Mouse (Mus musculus) stomach, embryonic 16.5 days (tissue): ENCODE data around the gene Bcr. TPM values are rescaled to one million over a fixed set of nuclear protein-coding genes. Genes with fewer than 3 reads are reported as not detected.

Source experiments
- ATAC-seq: fragments of 200-750 bp; cut with Nextera tagmentation; 2 replicates; pipeline ENCODE4 v1.8.0; 2017; ENCODE audit warnings: moderate number of reproducible peaks, moderate TSS enrichment; ENCODE audit not compliant: insufficient read depth, low FRiP score
- H3K27ac ChIP-seq: fragments of 300-500 bp; sonication (generic); 2 replicates; pipeline ENCODE4 v1.5.1; 2014; ENCODE audit warnings: low read length
- H3K27me3 ChIP-seq: fragments of 300-500 bp; sonication (generic); 2 replicates; pipeline ENCODE4 v1.6.1; 2014; ENCODE audit warnings: low read length, control low read depth, mixed read lengths; ENCODE audit not compliant: control insufficient read depth, insufficient read depth
- H3K36me3 ChIP-seq: fragments of 300-500 bp; sonication (generic); 2 replicates; pipeline ENCODE4 v1.6.1; 2014; ENCODE audit warnings: low read length; ENCODE audit not compliant: control insufficient read depth, insufficient read depth
- H3K4me1 ChIP-seq: fragments of 300-500 bp; sonication (generic); 2 replicates; pipeline ENCODE4 v1.6.1; 2014; ENCODE audit warnings: low read length, control low read depth, mixed read lengths; ENCODE audit not compliant: control insufficient read depth, insufficient read depth
- H3K4me2 ChIP-seq: fragments of 300-500 bp; sonication (generic); 2 replicates; pipeline ENCODE4 v1.6.1; 2014; ENCODE audit warnings: low read depth, low read length, mixed read lengths
- H3K4me3 ChIP-seq: fragments of 300-500 bp; sonication (generic); replicated peaks from 2 replicates; pipeline ENCODE4 v1.5.1; 2014; ENCODE audit warnings: mild to moderate bottlenecking, low read length
- H3K9ac ChIP-seq: fragments of 300-500 bp; sonication (generic); 2 replicates; pipeline ENCODE4 v1.6.1; 2014; ENCODE audit warnings: low read length
- H3K9me3 ChIP-seq: fragments of 300-500 bp; sonication (generic); replicated peaks from 2 replicates; pipeline ENCODE4 v1.6.1; 2016; ENCODE audit warnings: low read length, control low read depth; ENCODE audit not compliant: control insufficient read depth
- WGBS: fragments of 180-500 bp; shearing (Covaris S2); extraction: QIAGEN DNeasy Blood & Tissue Kit; methylation state at CpG from one replicate; pipeline ENCODE4 v1.1.7; 2014; 5-methylcytosine and 5-hydroxymethylcytosine counted together
- polyA plus RNA-seq: library from polyadenylated mRNA; unstranded; fragments of >200 nt; fragmentation: Nextera tagmentation; extraction: Ambion mirVana; gene quantifications from 2 replicates; pipeline ENCODE4 v1.2.1, GENCODE M21; 2015

Bcr gene
- polyA plus RNA-seq, 1 experiment from 2014 or later: 8.8 TPM

- H3K36me3 ChIP-seq: no peaks in the 10 kb centered on the region
- no peaks in the 10 kb centered on the region for H3K27me3 ChIP-seq
- H3K27ac ChIP-seq: peak overlapping the region; percentile 39
- 55% methylated on average over 4 of the region's 4 CpGs for WGBS
- H3K4me3 ChIP-seq: no peak overlapping the region
- peaks cover 23% of the 10 kb centered on the region for H3K4me1 ChIP-seq
- no peaks in the 10 kb centered on the region for H3K9me3 ChIP-seq
- H3K4me2 ChIP-seq: no peak overlapping the region
- H3K9ac ChIP-seq: no peak overlapping the region
- ATAC-seq: no peak
Measured at GRCm38 (mm10) chr10:75221936-75222610, 161.7 kb downstream of the Bcr start.

GRCm38 (mm10) chr10:75222611-75222998 lies 162.2 kb downstream of the Bcr start:
- ATAC-seq: 0 out of 2 replicates have a peak, but pooled peaks have one; percentile 25
- Histone ChIP-seq H3K36me3 (no peaks in the 10 kb centered on the region), H3K9me3 (no peaks in the 10 kb centered on the region), H3K27ac (peak overlapping the region; percentile 39), H3K27me3 (no peaks in the 10 kb centered on the region), H3K4me2 (no peak overlapping the region; the same call in 1 of the 2 replicates), H3K4me1 (peaks cover 23% of the 10 kb centered on the region), H3K9ac (no peak overlapping the region), H3K4me3 (no peak overlapping the region)
- WGBS: 43% methylated on average over 5 of the region's 5 CpGs

GRCm38 (mm10) chr10:75224154-75224553 lies 163.8 kb downstream of the Bcr start:
- H3K27me3 ChIP-seq: no peaks in the 10 kb centered on the region
- peaks cover 23% of the 10 kb centered on the region for H3K4me1 ChIP-seq
- no peak overlapping the region for H3K27ac ChIP-seq
- no peak overlapping the region for H3K4me2 ChIP-seq
- no peak overlapping the region for H3K4me3 ChIP-seq
- no peak for ATAC-seq
- H3K9me3 ChIP-seq: no peaks in the 10 kb centered on the region
- WGBS: 61% methylated on average over 3 of the region's 3 CpGs
- no peak overlapping the region for H3K9ac ChIP-seq
- H3K36me3 ChIP-seq: no peaks in the 10 kb centered on the region

GRCm38 (mm10) chr10:75224630-75225029 lies 164.2 kb downstream of the Bcr start:
- 0% methylated on average over 1 of the region's 2 CpGs for WGBS
- no peaks in the 10 kb centered on the region for H3K9me3 ChIP-seq
- no peak overlapping the region for H3K9ac ChIP-seq
- no peaks in the 10 kb centered on the region for H3K36me3 ChIP-seq
- no peak overlapping the region for H3K27ac ChIP-seq
- no peak overlapping the region for H3K4me3 ChIP-seq
- no peaks in the 10 kb centered on the region for H3K27me3 ChIP-seq
- no peak overlapping the region for H3K4me2 ChIP-seq
- no peak for ATAC-seq
- H3K4me1 ChIP-seq: peaks cover 23% of the 10 kb centered on the region

DNA sequence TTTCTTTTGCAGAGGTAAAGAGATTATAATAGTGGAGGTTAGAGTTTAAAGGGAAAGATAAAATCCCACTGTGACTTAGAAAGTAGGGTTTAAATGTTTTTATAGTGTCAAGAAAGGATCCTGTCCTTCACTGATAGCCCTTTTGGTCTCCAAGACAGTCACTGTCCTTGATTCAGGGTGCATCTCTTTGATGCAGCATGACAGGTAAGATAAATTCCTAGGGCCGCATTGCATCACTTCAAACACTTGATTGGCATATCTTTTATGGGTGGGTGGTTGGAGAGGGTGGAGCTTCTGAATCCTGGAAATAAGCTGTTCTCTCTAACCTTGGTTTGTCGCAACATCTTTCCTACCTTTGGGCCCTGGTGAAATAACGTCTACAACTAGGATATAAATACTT lies 167.0 kb downstream of the Bcr start:
- no peaks in the 10 kb centered on the region for H3K27me3 ChIP-seq
- no peaks in the 10 kb centered on the region for H3K36me3 ChIP-seq
- H3K4me2 ChIP-seq: no peak overlapping the region
- H3K9ac ChIP-seq: no peak overlapping the region
- no peaks in the 10 kb centered on the region for H3K9me3 ChIP-seq
- H3K4me1 ChIP-seq: peaks cover 12% of the 10 kb centered on the region
- H3K27ac ChIP-seq: no peak overlapping the region
- no peak for ATAC-seq
- WGBS: 84% methylated on average over 3 of the region's 3 CpGs
- H3K4me3 ChIP-seq: no peak overlapping the region

DNA sequence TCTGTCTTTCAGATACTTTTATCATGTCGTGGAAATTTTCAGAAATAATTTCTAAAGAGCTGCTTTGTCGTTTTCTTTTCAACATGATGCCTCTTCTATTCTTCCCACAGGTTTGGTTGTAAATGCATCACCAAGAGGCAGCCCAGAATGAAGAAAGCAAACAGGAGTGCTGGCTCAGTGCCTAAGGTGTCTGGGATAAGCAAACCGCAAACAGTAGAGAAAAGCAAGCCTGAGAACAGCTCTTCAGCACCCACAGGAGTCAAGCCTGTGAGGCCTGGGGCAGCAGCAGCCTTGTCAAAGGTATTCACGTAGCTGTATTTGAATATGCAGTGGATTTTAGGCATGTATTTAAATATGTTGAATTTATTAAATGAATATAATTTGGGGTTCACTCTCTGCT lies 170.2 kb downstream of the Bcr start:
- Histone ChIP-seq H3K4me1 (no peaks in the 10 kb centered on the region), H3K36me3 (no peaks in the 10 kb centered on the region), H3K9ac (no peak overlapping the region), H3K27me3 (no peaks in the 10 kb centered on the region), H3K9me3 (no peaks in the 10 kb centered on the region), H3K4me2 (no peak overlapping the region), H3K27ac (no peak overlapping the region), H3K4me3 (no peak overlapping the region)
- WGBS: 69% methylated on average over 4 of the region's 4 CpGs
- ATAC-seq: no peak

- H3K27ac ChIP-seq: no peak overlapping the region
- H3K36me3 ChIP-seq: no peaks in the 10 kb centered on the region
- H3K9me3 ChIP-seq: no peaks in the 10 kb centered on the region
- ATAC-seq: no peak
- no peaks in the 10 kb centered on the region for H3K27me3 ChIP-seq
- WGBS: 86% methylated on average over 1 of the region's 1 CpGs
- H3K4me3 ChIP-seq: no peak overlapping the region
- H3K4me2 ChIP-seq: no peak overlapping the region
- H3K4me1 ChIP-seq: no peaks in the 10 kb centered on the region
- H3K9ac ChIP-seq: no peak overlapping the region
Measured at GRCm38 (mm10) chr10:75231876-75232275, 171.5 kb downstream of the Bcr start.

DNA sequence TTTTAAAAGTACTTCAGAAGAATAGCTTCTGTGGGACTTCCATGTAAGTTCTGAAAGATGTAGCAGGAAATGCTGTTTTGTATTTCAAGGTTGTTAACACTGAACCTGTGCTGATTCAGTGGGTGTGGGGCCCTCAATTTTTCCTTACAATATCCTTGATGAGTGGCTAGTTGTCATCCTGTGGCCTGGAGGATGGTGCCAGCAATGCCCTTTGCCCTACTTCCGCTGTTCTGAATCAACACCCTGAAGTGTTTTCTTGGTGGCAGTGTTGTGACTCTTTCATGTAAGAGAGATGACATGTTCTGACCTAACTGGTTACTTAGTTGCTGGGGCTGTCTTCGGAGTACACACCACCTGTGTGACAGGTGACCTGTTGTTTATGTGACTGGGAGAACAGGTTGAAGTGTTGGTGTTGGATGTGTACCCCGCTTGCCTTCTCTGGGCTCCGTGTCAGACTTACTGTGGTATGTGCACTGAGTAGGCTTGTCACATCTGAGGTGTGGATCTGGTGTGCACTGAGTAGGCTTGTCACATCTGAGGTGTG lies 172.3 kb downstream of the Bcr start:
- Histone ChIP-seq H3K27ac (no peak overlapping the region), H3K36me3 (no peaks in the 10 kb centered on the region), H3K9me3 (no peaks in the 10 kb centered on the region), H3K4me2 (no peak overlapping the region), H3K4me3 (no peak overlapping the region), H3K9ac (no peak overlapping the region), H3K4me1 (no peaks in the 10 kb centered on the region), H3K27me3 (no peaks in the 10 kb centered on the region)
- no peak for ATAC-seq
- 94% methylated on average over 4 of the region's 4 CpGs for WGBS

- ATAC-seq: peak; percentile 71; the same call in 1 of the 2 replicates
- WGBS: 46% methylated on average over 2 of the region's 2 CpGs
Measured at GRCm38 (mm10) chr10:75233489-75233888, 173.1 kb downstream of the Bcr start.

More at GRCm38 (mm10) chr10:75233489-75233888, 173.1 kb downstream of the Bcr start:
- Histone ChIP-seq H3K4me1 (no peaks in the 10 kb centered on the region), H3K4me2 (no peak overlapping the region), H3K27me3 (no peaks in the 10 kb centered on the region), H3K27ac (no peak overlapping the region), H3K9me3 (no peaks in the 10 kb centered on the region), H3K36me3 (peaks cover 4% of the 10 kb centered on the region; the same call in 1 of the 2 replicates), H3K4me3 (no peak overlapping the region), H3K9ac (no peak overlapping the region)
